In the genomic region with DNA sequence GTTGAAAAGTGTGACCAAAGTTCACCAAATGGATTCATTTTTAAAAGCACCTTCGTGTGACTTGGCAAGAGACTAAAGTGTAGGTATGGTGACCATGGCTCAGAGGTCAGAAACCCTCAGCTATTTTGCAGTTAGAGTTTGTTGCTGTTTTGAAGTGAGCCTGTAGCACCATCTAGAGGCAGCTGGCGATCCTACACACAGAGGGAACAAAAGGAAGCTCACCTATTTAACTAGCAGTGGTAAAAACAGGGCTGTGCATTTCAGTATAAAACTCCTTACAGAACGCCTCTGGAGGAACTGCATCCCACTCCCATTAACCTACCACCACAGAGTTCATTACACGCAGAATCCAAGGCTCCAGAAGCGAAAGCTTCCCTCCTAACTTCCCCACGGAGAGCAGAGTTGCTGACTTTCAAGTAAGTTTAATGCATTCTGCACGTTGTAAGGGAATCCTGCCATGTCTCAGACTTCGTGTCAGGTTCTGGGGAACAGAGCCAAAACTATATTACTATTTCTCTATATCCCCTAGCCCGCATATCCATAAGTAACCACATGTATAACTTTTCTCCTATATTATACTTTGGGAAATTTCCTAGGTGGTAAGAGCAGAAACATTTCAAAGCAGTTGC, we compare ENCODE assay signal across 8 mouse cellular contexts.
DNase-seq lines count a peak whose midpoint lies in the region; ATAC-seq and TF ChIP-seq lines count a peak whose summit lies in the region.

No protein-coding gene starts in this region.

- no peak for ATAC-seq in heart, embryonic 14.5 days (ENCODE audit: insufficient number of reproducible peaks, insufficient read depth, low FRiP score, low read depth)
- peak; percentile 81 for ATAC-seq in limb, embryonic 14.5 days (ENCODE audit: low FRiP score, low read depth)
- no peak for ATAC-seq in monocyte, adult 5-6 weeks (replicated peaks; ENCODE audit: insufficient number of reproducible peaks, low FRiP score, low TSS enrichment, poor library complexity, severe bottlenecking)

- no peak for TF ChIP-seq POLR2A in limb, embryonic 14.5 days (IDR thresholded peaks at IDR 0.05; ENCODE audit: borderline replicate concordance, extremely low read depth, insufficient read depth, insufficient read length)

- no peaks in the 10 kb centered on the region for H3K27me3 ChIP-seq in heart, embryonic 14.5 days (ENCODE audit: control insufficient read depth, insufficient read depth, low read length)
- no peaks in the 10 kb centered on the region for H3K27me3 ChIP-seq in limb, embryonic 14.5 days (ENCODE audit: control insufficient read depth, insufficient read depth, low read length)

- WGBS in heart, embryonic 14.5 days, result 22% methylated on average over 9 of the region's 9 CpGs
- WGBS in limb, embryonic 14.5 days, result 14% methylated on average over 9 of the region's 9 CpGs

- H3K4me3 ChIP-seq in heart, embryonic 14.5 days (ENCODE audit: control insufficient read depth in 1 of 2, insufficient read depth in 1 of 2, low read depth in 1 of 2, low read length in 2 of 2), result no peak overlapping the region
- H3K4me3 ChIP-seq in limb, embryonic 14.5 days (replicated peaks; ENCODE audit: low read length), result peak overlapping the region; percentile 30

- H3K9me3 ChIP-seq in heart, embryonic 14.5 days (ENCODE audit: control insufficient read depth, low read length), result no peaks in the 10 kb centered on the region
- H3K9me3 ChIP-seq in limb, embryonic 14.5 days (ENCODE audit: control insufficient read depth, low read length), result no peaks in the 10 kb centered on the region

- H3K36me3 ChIP-seq in heart, embryonic 14.5 days (ENCODE audit: control insufficient read depth, insufficient read depth, low read length), result no peaks in the 10 kb centered on the region
- H3K36me3 ChIP-seq in limb, embryonic 14.5 days (ENCODE audit: control insufficient read depth, insufficient read depth, low read length), result no peaks in the 10 kb centered on the region

- DNase-seq in A20 (ENCODE audit: low read depth, low spot score), result peak; percentile 1
- peak; percentile 44 for DNase-seq in adipocyte (ENCODE audit: low spot score)
- peak; percentile 83 for DNase-seq in embryo, embryonic 10.5 days (ENCODE audit: low spot score)
- DNase-seq in kidney, postnatal 10 days, result peak; percentile 56
- DNase-seq in limb, embryonic 14.5 days (ENCODE audit: low spot score), result peak; percentile 40
- peak; percentile 83 for DNase-seq in retina, embryonic 14.5 days (ENCODE audit: low spot score)

- no peaks in the 10 kb centered on the region for H3K4me1 ChIP-seq in heart, embryonic 14.5 days (ENCODE audit: control insufficient read depth in 2 of 2, insufficient read depth in 2 of 2, low read length in 2 of 2)
- H3K4me1 ChIP-seq in limb, embryonic 14.5 days (ENCODE audit: control insufficient read depth, insufficient read depth, low read length), result no peaks in the 10 kb centered on the region

- H3K27ac ChIP-seq in heart, embryonic 14.5 days (replicated peaks in 1 of 2; ENCODE audit: control insufficient read depth in 1 of 2, insufficient read depth in 1 of 2, low read depth in 2 of 2, low read length in 2 of 2), result no peak overlapping the region
- 0 out of 2 replicates have a peak overlapping the region, but pooled peaks have one; percentile 41 for H3K27ac ChIP-seq in limb, embryonic 14.5 days (replicated peaks; ENCODE audit: low read depth, low read length)

- H3K4me2 ChIP-seq in heart, embryonic 14.5 days (ENCODE audit: low read length), result peak overlapping the region; percentile 37
- H3K4me2 ChIP-seq in limb, embryonic 14.5 days (replicated peaks; ENCODE audit: low read depth, low read length, severe bottlenecking), result peak overlapping the region; percentile 43

- no peak overlapping the region for H3K9ac ChIP-seq in heart, embryonic 14.5 days (ENCODE audit: low read length)
- peak overlapping the region; percentile 49 for H3K9ac ChIP-seq in limb, embryonic 14.5 days (ENCODE audit: low read depth, low read length, severe bottlenecking)

Comparison
In these comparisons a context has a peak if more than half of its experiments do, and no peak if none do; other contexts are left out.
1. DNase-seq: peak in every context shown above with its lines; median percentile 83 in embryo, embryonic 10.5 days; 83 in retina, embryonic 14.5 days; 56 in kidney, postnatal 10 days; 44 in adipocyte; 40 in limb, embryonic 14.5 days; 1 in A20.